Mouse (Mus musculus) megakaryocyte progenitor cell, adult 5-6 weeks (primary cell): Measurements from ENCODE around the gene A830031A19Rik. TPM values are rescaled to one million over a fixed set of nuclear protein-coding genes. Genes with fewer than 3 reads are reported as not detected.

Experiments
- ATAC-seq: replicated peaks from 2 replicates; pipeline ENCODE4 v1.8.0; 2016; ENCODE audit warnings: mild to moderate bottlenecking, moderate TSS enrichment, inconsistent platforms; ENCODE audit not compliant: poor library complexity
- total RNA-seq, 2 experiments: library from RNA; stranded (forward) in 1 of 2; stranded (reverse) in 1 of 2; fragments of 157-497, 149-512 nt in 1 of 2; fragments of 200-1000 nt in 1 of 2; gene quantifications; 2 replicates each; pipeline versions ENCODE4 v1.2.3 to v1.2.4; 2015 to 2017

The A830031A19Rik gene
- total RNA-seq, 2 experiments from 2014 or later = not detected

DNA sequence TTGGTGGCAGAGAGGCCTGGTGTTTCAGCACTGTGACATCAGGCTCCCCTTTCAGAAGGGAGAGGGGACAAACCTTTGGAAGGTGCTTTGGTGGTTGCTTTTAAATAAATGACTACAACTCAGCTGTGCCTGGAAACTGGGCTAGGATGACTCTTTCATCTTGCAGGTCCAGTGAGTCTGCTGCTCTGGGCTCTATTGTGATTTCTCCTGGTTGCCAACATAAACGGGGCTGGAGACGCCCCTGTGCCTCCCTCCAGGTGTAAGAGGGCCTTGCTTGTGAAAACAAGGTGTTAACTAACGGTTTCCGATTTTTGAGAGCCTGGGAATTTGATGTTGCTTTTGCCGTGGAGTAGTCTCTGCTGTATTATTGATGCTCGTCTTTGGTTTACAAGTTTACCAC lies 21.6 kb upstream of the A830031A19Rik start:
- ATAC-seq = no peak

DNA sequence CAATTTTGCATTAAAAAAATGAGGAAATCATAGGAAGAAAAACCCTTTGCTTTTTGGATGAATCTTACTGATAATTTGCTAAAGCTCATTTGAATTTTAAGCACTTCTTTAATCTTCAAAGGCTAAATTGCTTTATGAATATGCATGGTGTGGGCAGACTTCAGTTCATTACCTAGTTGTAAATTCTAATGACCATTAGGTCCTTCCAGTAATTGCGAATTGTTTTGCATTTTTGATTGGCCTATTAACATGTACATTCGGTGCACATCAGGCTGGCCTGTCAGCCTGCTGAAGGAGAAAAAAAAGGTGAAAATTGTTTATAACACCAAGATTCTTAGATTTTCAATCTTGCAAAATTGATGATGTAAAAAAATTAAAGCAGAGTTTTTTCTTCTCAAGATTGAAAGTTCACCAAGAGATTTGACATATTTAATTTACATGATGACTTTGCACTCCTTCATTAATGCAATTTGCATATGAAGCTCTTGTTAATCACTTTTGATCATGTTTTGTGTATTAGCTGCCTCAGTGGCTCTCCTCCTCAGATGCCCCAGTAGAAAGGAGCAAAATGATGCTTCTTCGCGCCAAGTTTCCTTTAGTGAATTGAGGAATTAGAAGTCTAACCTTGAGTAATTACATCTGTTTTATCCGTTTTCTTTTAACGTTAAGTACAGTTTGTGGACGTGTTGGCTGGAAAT lies 21.0 kb upstream of the A830031A19Rik start:
- ATAC-seq = no peak

DNA sequence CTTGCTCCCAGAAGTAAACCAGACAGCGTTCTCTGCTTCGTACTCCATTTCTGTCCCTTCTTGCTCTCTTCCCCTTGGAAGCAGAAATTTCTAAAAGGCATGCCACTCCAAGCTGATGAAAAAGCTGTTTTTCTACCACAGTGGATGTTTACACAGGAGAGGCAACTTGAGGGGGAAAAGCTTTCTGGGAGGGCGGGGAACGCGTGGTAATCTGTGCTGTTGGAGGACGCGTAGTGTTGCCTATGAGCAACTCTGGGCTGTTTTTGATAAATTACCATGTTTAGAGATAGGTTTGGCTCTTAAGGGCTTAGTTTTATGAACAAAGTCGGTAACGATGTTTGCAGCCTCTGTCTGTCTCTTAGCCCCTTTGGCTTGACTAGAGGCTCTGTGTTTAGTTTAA lies 20.4 kb upstream of the A830031A19Rik start:
- ATAC-seq = no peak

DNA sequence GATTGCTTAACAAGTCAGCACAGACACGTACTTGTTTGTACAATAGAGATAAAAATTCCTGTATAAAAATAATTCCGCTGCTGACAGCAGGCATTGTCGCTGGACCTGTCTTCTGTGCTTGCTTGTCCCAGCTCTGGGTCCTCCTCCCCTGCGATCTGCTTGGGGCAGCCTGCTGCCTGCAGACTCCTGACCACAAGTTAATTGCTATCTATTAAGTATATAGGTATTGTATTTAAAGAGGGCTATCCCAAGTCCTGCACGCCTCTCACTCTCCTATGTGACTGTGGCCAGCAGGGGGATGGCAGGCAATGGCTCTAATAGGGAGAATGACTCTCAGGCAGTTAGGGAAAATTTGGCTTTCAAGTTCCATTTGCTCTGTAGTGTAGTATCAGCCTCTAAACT lies 19.2 kb upstream of the A830031A19Rik start:
- ATAC-seq = peak; percentile 62

DNA sequence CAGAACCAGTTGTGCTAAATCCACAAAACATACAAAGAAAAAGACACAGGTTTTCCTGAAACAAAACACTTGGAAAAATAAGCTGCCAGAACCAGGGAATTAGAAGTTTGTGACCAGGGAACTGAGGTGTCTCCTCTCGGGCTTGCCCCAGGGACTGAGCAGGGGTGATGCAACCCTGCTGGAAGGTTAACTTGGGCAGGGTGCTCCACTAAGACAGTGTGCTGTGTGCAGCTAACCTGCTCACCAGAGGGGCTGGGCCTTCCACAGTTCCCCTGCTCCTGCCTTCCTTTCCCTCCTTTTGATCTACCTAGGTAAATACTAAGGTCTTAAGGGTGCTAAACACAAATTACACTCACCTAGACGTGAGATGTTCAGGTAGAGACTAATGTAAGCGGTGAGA lies 17.8 kb upstream of the A830031A19Rik start:
- no peak for ATAC-seq

DNA sequence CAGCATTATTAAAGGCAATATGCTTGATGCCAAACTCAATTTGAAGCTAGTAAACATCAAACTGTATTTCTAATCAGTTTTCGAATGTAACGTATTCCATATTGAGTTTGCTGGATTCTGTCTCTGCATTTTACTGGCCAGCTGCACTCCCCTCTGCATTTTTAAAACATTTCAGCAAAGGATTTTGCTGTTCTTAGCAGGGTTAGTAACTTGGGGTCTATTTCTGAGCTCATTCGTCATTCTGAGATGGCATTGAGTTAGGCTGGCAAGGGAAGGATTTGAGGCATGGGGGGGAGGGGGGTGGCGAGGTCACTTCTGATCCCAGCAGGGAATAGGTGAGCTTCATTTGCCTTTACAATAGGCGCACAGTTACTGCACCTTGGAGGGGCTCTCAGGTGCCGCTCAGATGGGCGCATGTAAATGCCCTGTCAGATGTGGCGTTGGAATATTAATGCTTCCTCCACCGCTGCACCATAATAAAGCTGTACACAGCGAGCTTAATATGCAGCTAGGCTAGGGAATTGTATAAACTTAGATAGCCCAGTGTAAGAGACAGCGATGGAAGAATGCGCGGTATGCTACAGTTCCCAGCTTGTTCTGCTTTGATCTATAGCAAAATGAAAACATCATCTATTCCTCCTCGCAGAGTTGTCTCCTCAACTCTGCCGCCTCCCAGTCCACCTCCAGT lies 16.7 kb upstream of the A830031A19Rik start:
- ATAC-seq = no peak

DNA sequence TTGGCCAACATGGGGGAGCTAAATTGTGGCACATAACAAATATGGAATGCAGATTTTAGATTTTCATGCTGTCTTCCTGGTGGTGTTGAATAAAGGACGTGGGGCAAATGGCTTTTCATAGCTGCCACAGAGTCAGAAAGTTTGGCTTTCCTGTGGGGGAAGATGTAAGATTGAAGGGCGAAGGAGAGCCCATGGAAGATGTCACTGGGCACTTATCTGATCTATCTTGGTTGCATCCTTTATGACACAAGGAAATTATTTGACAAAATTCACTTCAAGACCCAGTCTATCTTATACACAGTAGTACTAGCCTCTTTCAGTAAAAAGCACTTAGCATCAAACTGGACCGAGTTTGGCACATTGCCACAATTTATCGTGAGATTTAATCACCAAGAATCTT lies 15.6 kb upstream of the A830031A19Rik start:
- ATAC-seq = no peak

DNA sequence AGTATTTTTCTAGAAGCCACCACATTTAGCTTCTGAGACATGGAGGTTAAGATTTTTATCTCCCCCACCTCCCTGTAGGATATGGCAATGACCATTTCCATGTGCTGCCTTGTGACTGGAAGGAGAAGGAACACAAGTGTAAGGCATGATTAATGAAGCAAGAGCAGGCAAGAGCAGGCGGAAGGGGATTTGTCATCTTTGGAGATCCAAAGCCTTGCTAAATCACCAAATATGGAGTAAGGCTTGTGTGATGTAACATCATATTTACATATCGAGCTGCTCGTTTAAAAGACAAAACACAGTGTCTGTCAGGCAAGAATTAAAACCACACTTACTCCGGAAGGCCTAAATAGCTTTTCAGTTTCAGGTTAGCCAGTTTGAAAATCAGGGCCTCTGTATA lies 12.2 kb upstream of the A830031A19Rik start:
- peak; percentile 82 for ATAC-seq

DNA sequence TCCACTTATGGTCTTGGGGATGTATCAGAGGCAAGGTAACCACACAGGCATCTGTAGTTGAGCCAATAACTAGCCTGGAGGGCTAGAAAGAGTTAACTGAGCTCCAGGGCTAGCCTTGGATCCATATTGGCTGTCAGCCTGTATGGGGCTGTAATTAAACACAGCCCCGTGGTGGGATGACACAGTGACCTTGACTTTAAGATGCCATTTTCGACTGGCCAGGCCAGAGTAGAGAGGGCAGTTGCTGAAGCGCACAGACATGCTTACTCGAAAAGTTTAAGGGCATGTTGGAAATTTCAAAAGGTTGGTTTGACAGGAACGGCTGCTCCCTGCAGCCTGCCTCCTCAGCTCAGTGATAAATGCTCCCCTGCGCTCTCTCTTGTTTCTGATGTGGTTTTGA lies 11.1 kb upstream of the A830031A19Rik start:
- no peak for ATAC-seq

DNA sequence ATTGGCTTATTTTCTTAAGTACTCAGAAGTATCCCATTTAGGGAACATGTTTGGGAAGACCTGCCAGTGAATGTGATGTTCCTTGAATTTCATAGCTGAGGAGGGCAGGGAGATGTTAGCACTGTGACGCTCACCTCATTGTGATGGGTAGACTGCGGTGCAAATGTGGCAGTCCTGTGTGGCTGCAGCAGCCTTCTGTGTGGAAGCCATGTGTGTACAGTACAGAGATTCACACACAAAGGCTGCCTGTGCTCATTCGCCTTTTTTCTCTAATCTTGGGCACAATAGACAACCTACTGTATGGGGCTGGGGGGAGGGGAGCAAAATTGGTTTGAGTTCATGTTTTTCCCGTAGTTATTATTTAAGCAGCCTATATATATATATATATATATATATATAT lies 9.7 kb upstream of the A830031A19Rik start:
- ATAC-seq = no peak

DNA sequence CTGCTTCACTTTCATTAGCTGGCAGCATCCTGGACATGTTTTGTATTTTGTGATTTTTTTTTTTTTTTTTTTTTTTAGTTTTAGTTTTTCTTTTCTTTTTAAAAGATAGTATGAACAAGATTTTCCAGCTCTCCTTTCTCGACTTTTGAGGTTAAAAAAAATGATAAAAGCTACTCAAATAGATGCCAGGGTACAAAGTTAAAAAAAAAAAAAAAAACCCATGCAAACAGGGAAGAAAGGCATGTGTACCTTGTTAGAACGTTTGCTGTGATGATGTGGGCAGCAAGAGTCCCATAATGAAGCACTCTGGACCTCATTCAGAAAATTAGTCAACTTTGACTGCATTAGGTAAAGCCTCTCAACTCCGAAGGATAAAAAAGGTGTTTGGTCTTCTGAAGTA lies 9.2 kb upstream of the A830031A19Rik start:
- ATAC-seq = no peak

DNA sequence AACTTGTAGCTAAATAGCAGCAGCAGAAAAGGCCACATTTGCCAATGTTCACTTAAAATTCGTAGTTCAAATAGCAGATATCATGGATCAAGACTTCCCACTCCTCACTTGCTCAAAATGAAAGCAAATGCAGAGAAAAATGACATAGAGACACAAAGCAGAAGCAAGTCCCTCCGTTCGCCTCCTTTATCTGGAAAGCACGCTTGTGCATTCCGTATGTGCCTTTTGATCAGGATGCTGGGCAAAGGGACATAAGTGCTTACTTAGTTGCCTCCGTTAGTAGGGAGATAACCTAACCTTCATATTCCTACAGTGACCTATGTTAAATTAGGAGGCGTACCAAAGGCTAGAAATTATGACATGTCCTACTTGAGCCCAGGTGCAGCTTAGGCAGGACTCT lies 8.6 kb upstream of the A830031A19Rik start:
- ATAC-seq = no peak

DNA sequence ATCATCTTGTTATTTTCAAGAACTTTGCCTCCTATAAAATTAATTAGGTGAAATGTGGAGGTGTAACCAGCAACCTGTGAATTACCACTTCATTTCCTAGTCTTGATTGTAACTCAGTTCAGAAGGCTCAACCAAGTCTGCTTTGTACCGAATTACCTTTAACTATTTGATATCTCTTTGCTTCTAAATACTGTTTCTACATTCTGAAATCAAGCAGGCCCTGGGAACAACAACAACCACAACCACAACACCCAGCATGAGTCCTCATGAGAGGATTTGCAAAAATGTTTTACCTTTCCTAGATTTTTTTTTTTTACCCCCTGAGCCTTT lies 8.2 kb upstream of the A830031A19Rik start:
- ATAC-seq = no peak

DNA sequence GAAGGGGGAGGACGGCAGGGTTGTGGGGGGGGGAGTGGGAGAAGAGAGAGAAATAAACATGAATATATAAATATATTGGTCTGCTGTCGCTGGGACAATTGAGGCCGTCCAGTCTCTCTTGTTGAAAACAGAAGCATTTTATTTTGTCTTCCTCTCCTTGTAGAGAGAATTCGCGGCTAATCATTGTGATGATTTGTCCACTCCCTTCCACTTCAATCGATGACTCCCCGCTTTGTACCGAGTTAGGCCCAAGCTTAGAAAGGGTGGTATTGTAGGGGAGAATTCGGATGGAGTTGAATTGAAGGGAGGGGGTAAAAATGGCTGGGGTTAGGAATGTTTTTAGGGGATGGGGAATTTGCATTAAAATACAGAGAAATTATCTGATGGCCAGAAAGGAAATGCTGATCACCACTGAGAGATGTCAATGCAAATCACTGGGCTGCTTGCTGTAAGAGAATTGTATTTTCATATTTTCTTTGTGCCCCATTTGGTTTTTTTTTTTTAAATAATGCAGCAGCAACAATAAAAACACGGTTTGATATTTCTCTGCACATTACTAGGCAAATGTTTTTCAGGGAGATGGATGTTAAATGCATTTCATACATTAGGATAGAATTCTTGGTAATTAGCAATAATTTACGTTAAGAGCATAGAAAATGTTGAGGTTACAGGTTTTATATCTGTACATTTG lies 7.7 kb upstream of the A830031A19Rik start:
- ATAC-seq = no peak

DNA sequence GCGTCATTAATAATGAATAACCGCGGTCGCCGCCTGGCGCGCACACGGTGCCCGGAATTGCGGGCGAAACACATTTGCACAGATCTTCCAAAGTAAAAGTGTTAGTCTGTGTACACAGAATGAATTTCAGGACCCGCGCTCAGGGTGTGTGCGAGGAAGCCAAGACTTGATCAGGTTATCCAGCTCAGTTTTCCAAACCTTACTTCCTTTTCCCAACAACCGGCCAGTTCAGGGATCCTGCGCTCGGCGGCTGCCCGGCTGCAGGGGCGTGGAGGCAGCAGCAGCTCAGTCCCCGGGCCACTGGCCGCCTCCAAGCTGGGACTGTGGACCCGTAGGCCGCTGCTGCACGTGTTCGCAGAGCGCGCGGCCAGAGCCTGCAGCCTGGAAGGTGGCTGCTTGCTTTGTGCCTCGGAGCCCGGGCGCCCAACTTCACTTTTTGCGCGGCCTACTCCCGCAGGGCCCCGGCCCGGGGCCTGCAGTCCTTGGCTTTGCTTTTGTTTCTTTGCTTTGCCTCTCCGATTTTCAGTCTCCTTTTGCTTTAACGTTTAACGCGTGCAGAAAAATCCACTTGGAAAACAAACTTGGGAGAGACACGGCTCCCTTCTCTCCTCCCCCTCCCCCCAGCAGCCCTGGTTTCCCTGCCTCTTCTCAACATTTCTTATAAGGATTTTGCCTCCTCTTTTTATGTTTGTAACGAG lies 7.0 kb upstream of the A830031A19Rik start:
- ATAC-seq = no peak

DNA sequence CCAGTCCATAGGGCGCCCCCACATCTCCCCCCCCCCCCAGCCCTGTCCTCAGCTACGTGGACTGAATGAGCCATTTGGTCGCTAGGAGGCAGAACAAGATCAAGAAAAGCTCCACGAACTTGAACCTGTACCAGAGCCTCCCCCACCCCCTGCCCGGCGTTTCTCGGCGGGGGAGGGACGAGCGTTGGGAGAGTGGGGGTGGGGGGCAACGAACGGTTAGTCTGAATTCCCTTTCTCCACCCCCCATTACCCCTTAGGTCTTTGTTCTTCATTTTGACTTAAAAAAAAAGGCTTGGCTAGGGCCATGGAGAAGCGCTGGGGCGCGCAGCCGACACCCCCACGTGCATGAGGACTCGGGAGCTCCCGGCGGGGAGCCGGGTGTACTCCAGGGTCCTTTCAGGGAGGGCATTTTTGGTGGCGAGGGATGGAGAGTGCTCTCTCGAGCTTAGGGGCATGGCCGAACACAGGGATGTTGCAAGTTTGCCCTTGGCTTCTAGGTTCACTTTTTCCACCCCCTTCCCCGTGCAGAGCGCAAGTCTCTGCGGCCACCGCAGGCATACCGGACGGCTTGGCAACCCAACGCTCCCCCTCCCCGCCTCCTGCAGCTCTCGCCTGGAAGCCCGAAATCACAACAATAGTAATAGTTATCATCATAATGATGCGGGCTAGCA lies 6.3 kb upstream of the A830031A19Rik start:
- peak; percentile 20 for ATAC-seq

DNA sequence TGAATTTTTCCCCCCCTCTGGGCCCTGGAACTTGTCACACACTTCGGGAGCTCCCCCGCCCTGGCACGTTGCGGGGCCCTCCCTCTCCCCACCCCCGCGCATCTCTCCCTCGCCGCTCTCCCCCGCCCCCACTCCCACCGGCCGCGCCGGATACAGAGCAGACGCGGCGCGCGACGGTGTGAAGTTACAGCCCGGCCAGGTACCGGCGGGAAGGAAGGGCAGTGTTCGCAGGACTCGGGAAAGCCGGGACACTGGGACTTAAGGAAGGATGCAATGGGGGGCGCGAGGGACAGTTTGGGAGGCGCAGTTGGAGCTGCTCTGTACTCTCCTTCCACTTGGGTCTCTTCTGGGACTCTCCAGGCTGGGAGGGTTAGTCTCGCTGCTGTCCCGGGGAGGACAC lies 5.7 kb upstream of the A830031A19Rik start:
- ATAC-seq = no peak

DNA sequence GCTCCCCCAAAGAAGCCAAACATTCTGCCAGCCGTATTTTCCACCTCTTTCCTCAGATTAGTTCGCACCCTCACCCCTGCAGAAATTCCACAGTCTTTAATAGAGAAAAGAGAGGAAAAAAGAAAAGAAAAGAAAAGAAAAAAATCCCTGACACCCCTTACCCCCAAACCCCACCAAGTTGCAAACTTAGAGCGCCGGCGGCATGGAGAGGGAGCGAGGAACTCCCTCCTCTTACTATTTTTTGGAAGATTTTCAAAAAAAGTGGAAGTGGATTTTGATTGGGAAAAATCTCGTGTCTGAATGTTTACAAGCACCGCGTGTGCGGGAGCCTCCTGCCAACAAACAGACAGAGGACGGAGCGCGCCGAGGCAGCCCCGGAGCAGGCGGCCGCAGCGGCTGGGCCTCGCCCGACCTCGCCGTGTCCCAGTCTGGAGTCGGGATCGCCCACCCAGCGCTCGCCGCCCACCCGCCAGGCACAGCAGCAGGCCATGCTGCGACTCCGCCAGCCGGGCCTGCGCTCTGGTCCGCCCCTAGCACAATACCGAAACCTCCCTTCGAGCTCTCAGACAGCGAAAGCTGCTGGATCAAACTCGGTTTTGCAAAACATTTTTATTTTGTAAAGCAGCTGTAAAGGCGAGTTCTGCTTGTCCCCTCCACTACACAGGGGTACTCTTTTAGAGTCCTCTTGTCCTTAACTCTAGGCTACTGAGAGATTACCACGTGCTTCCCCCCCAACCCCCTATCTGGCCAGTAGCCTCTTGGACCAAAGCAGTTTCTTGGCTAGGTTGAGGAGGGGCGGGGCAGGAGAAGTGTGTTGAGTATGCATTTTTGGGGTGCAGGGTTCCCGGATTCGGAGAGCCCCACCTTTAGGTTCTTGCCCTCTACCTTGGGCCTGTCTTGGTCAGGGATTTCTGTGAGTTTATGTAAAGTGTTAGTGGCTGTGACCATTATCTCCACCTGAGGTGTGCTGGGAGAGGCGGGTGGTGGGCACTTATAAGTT lies 4.8 kb upstream of the A830031A19Rik start:
- 0 out of 2 replicates have a peak, but pooled peaks have one; percentile 3 for ATAC-seq

DNA sequence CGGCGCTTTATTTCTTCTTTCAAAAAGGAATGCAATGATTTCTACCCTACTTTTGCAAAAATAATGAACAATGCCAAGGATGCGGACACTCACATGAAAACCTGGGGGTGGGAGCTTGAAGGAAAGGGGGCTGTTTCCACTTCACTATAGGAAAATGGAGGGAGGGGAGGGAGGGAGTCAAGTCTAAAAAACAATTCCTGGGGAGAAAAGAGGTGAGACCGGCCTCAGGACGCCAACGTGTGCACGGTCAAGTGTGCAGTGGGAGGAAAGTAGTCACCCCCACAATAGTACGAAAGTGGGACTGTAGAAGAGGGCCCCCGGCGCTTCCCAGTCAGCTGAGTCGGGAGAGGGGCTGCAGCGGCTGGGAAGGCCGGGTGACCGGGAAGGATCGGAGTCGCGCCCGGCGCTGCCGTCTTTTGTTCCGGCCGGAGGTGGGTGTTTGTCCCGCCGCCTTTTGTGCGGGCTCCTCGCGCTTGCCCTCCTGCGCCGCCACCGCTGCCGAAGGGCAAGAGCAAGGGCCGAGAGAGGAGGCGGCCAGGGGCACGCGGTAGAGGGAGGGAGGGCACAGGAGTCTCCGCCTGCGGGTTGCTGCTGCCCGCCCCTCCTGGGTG lies 4.0 kb upstream of the A830031A19Rik start:
- peak; percentile 7; the same call in 1 of the 2 replicates for ATAC-seq
